Mouse (Mus musculus): ENCODE results near the gene March6.

DNA sequence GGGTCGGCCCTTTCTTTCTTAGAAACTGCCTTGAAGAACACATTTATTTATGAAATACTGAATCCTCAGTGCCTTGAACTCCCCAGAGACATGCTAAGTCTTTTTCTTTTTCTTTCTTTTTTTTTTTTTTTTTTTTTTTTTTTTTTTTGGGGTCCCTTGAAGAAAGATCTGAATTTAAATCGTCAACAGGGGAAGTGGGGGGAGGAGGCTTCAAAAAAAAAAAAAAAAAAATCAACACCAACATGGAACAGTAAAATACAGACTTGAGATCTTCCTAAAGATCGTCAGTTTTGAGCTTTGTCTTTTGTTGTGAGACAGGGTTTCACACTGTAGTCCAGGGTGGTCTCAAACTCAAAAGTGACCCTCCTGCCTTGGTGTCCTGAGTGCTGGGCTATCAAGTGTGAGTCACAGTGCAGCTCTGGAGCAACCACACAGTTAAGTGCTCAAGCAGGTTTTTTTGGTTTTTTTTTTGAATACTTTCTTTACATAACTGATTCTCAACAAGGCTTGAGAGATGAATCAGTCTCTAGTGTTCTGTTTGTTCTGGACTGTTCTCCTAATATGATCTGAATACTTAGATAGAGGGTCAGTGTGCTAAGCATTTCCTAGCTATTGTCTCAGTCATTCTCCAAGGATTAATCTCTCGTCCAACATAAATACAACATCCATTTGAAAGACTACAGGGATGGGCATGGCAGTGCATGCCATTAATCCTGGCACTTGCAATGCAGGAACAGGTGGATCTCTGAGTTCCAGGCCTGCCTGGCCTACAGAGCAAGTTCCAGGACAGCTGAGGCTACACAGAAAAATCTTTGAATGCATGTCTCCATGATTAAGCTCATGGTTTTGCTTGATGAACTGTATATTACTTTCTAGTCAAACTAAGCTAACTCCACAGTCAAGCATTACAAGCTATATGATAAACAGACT is 57.9 kb downstream of the March6 start:
- TF ChIP-seq CTCF (IDR thresholded peaks at IDR 0.05; ENCODE audit: insufficient read depth, low read depth, low read length) = no peak
- no peak for TF ChIP-seq POLR2A (IDR thresholded peaks at IDR 0.05; ENCODE audit: insufficient read depth, low read depth, low read length)

All from olfactory bulb, adult 2 months (tissue).